Mouse (Mus musculus) forebrain, embryonic 10.5 days (tissue): Measurements from ENCODE around the gene Sult4a1. TPM values are rescaled to one million over a fixed set of nuclear protein-coding genes. Genes with fewer than 3 reads are reported as not detected.
"Not testable (repeated sequence)": the region's sequence is repeated elsewhere in the genome, so short reads cannot be mapped to it uniquely, and the experiment has no call there.

Experiments
- DNase-seq: peaks from one replicate; pipeline ENCODE4 v3.0.0-alpha.2; 2017; ENCODE audit warnings: low spot score; ENCODE audit errors: extremely low spot score
- H3K27ac ChIP-seq: fragments of 300-500 bp; sonication (generic); 2 replicates; pipeline ENCODE4 v1.5.1; 2016; ENCODE audit warnings: mild to moderate bottlenecking
- H3K27me3 ChIP-seq: fragments of 300-500 bp; sonication (generic); 2 replicates; pipeline ENCODE4 v1.6.1; 2016; ENCODE audit warnings: mild to moderate bottlenecking; ENCODE audit not compliant: poor library complexity, severe bottlenecking
- H3K36me3 ChIP-seq: fragments of 300-500 bp; sonication (generic); replicated peaks from 2 replicates; pipeline ENCODE4 v1.6.1; 2016; ENCODE audit warnings: mild to moderate bottlenecking, moderate library complexity
- H3K4me1 ChIP-seq: fragments of 300-500 bp; sonication (generic); 2 replicates; pipeline ENCODE4 v1.6.1; 2016
- H3K4me3 ChIP-seq: fragments of 300-500 bp; sonication (generic); 2 replicates; pipeline ENCODE4 v1.5.1; 2016; ENCODE audit warnings: mild to moderate bottlenecking, moderate library complexity
- H3K9me3 ChIP-seq: fragments of 300-500 bp; sonication (generic); 2 replicates; pipeline ENCODE4 v1.6.1; 2016; ENCODE audit warnings: mild to moderate bottlenecking, moderate library complexity
- WGBS: fragments of 180-500 bp; shearing (Covaris S2); methylation state at CpG from one replicate; pipeline ENCODE4 v1.1.7; 2016; 5-methylcytosine and 5-hydroxymethylcytosine counted together
- polyA plus RNA-seq: library from polyadenylated mRNA; unstranded; fragments of >200 nt; fragmentation: Nextera tagmentation; extraction: Ambion mirVana; gene quantifications from 2 replicates; pipeline ENCODE4 v1.2.1, GENCODE M21; 2016

The Sult4a1 gene
- polyA plus RNA-seq, 1 experiment from 2014 or later = 9.3 TPM

DNA sequence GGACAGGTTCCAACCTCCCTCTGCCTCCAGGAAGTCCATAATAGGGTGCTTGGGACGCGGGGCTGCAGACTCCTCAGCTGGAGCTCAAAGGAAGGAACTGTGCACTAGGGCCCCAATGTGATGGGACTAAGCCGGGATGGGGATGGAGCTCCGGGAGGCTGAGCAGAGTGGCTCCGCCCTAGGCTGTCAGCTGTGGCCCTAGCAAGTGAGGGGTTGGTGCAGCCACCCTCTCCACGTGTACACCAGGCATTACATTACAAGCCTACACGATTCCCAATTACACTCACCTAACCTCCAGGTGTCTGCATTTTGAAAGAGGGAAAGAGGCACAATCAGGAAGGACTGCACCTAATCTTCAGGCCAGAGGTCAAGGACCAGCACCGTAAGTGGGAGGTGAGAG lies 17.5 kb upstream of the Sult4a1 start, which contains the start of gene Pnpla5:
Gene Pnpla5 (minus strand): TSS at position 101 of the 400 bp plus-strand sequence.
- no peak for DNase-seq
- Histone ChIP-seq H3K27me3 (0 out of 2 replicates have a peak, but pooled peaks cover 3% of the 10 kb centered on the region), H3K4me1 (0 out of 2 replicates have a peak, but pooled peaks cover 4% of the 10 kb centered on the region), H3K9me3 (no peaks in the 10 kb centered on the region), H3K4me3 (no peak within 1 kb of the TSS), H3K27ac (no peak within 1 kb of the TSS), H3K36me3 (no peaks in the 10 kb centered on the region)
- 75% methylated on average over 8 of the region's 8 CpGs for WGBS

GRCm38 (mm10) chr15:84121036-84121435 lies 15.5 kb upstream of the Sult4a1 start:
- 0 out of 2 replicates have a peak, but pooled peaks cover 3% of the 10 kb centered on the region for H3K27me3 ChIP-seq
- WGBS = 80% methylated on average over 7 of the region's 7 CpGs
- no peak overlapping the region for H3K4me3 ChIP-seq
- no peaks in the 10 kb centered on the region for H3K4me1 ChIP-seq
- no peak for DNase-seq
- H3K27ac ChIP-seq = no peak overlapping the region
- peaks cover 6% of the 10 kb centered on the region; the same call in 1 of the 2 replicates for H3K9me3 ChIP-seq
- no peaks in the 10 kb centered on the region for H3K36me3 ChIP-seq

- Histone ChIP-seq H3K36me3 (no peaks in the 10 kb centered on the region), H3K4me3 (no peak overlapping the region), H3K4me1 (no peaks in the 10 kb centered on the region), H3K27ac (no peak overlapping the region), H3K9me3 (peaks cover 6% of the 10 kb centered on the region; the same call in 1 of the 2 replicates), H3K27me3 (0 out of 2 replicates have a peak, but pooled peaks cover 3% of the 10 kb centered on the region)
- DNase-seq = peak; percentile 35
- 21% methylated on average over 6 of the region's 6 CpGs for WGBS
Measured at GRCm38 (mm10) chr15:84120612-84121011, 15.1 kb upstream of the Sult4a1 start.

- Histone ChIP-seq H3K4me3 (no peak overlapping the region), H3K27ac (no peak overlapping the region), H3K27me3 (no peaks in the 10 kb centered on the region), H3K9me3 (peaks cover 6% of the 10 kb centered on the region; the same call in 1 of the 2 replicates), H3K36me3 (no peaks in the 10 kb centered on the region), H3K4me1 (no peaks in the 10 kb centered on the region)
- WGBS = 87% methylated on average over 1 of the region's 1 CpGs
- DNase-seq = no peak
Measured at GRCm38 (mm10) chr15:84116466-84116865, 10.9 kb upstream of the Sult4a1 start.

DNA sequence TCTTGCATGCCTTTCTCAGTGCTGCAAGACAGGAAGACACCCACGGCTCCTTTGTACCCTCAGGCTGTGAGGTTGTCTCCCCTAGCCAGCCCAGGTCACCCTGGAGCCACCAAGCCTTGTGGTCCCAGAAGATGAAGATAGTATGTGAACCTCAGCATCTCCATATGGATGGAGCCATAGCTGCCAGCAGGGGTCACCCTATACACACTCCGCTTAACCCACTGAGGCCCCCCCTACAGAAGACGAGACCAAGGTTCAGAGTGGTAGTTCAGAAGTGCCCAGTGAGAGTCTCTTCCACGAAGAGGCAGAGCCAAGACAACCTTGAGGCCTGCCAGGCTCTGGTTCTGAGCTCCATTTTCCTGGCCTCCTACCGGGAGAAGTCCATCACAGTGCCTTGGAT lies 10.2 kb upstream of the Sult4a1 start:
- H3K4me3 ChIP-seq = no peak overlapping the region
- H3K27me3 ChIP-seq = no peaks in the 10 kb centered on the region
- H3K27ac ChIP-seq = no peak overlapping the region
- H3K4me1 ChIP-seq = no peaks in the 10 kb centered on the region
- H3K9me3 ChIP-seq = peaks cover 6% of the 10 kb centered on the region; the same call in 1 of the 2 replicates
- DNase-seq = no peak
- 67% methylated on average over 5 of the region's 5 CpGs for WGBS
- H3K36me3 ChIP-seq = no peaks in the 10 kb centered on the region

DNA sequence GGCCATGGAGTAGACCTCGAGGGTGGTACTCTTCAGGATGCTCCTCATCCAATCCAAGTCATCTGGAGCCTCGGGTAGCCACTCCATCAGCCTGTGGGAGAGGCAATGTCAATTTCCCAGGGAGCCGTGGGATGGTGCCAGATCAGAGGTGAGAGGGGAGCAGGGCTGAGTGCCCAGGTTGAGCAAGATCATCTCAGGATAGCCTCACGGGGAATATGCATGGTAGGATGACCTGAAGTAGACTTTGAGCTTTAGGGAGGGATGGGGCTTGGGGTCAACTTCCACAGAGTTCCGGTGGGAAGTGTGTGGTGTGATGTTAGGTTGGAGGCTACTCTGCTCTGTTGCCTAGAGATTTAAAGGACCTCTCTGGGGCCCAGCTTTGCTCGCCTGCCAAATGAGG lies 8.3 kb upstream of the Sult4a1 start:
- no peak for DNase-seq
- WGBS = 82% methylated on average over 6 of the region's 6 CpGs
- H3K9me3 ChIP-seq = peaks cover 6% of the 10 kb centered on the region; the same call in 1 of the 2 replicates

GRCm38 (mm10) chr15:84108899-84109298 lies 3.3 kb upstream of the Sult4a1 start:
- H3K27ac ChIP-seq = no peak overlapping the region
- peaks cover 45% of the 10 kb centered on the region for H3K27me3 ChIP-seq
- no peak overlapping the region for H3K4me3 ChIP-seq
- WGBS = 8% methylated on average over 13 of the region's 13 CpGs
- DNase-seq = peak; percentile 24
- no peaks in the 10 kb centered on the region for H3K36me3 ChIP-seq
- H3K9me3 ChIP-seq = no peaks in the 10 kb centered on the region
- peaks cover 16% of the 10 kb centered on the region for H3K4me1 ChIP-seq

More for the DNA sequence above, 8.3 kb upstream of the Sult4a1 start:
- Histone ChIP-seq H3K4me3 (no peak overlapping the region), H3K27me3 (no peaks in the 10 kb centered on the region), H3K4me1 (no peaks in the 10 kb centered on the region), H3K27ac (no peak overlapping the region), H3K36me3 (no peaks in the 10 kb centered on the region)

DNA sequence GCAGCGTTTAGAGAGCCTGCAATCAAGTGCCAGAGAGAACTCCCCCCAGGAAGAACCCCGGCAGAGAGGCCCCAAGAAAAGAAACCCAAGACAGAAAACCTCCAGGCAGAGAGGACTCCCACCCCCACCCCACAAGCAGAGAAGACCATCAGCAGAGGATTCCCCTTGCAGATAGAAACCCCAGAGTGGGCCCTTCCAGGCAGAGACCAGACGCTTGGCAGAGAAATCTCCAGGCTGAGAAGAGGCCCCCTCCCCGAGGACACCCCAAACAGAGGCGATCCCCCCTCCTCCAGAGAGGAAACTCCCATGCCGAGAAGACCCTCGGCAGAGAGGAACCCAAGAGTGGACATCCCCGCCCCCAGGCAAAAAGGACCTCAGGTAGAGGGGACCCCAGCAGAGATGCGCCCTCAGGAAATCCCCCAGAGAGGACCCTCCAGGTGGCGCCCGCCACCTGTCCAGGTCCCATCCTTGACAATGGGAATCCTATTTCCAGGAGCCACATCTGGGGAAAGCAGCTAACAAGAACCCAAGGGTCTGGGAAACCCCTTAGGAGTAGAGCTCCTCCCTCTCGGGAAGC lies 458 bp upstream of the Sult4a1 start:
- no peaks in the 10 kb centered on the region for H3K36me3 ChIP-seq
- H3K9me3 ChIP-seq = no peaks in the 10 kb centered on the region
- H3K27ac ChIP-seq = peak overlapping the region; percentile 69; the same call in 1 of the 2 replicates
- H3K4me1 ChIP-seq = peaks cover 16% of the 10 kb centered on the region
- no peak for DNase-seq
- H3K4me3 ChIP-seq = peak overlapping the region; percentile 66
- WGBS = 13% methylated on average over 12 of the region's 12 CpGs
- H3K27me3 ChIP-seq = peaks cover 57% of the 10 kb centered on the region

GRCm38 (mm10) chr15:84104626-84105025 lies 928 bp downstream of the Sult4a1 start:
- peak overlapping the region; percentile 66 for H3K4me3 ChIP-seq
- 74% methylated on average over 7 of the region's 7 CpGs for WGBS
- peaks cover 57% of the 10 kb centered on the region for H3K27me3 ChIP-seq
- no peak for DNase-seq
- H3K4me1 ChIP-seq = peaks cover 16% of the 10 kb centered on the region
- H3K27ac ChIP-seq = no peak overlapping the region
- no peaks in the 10 kb centered on the region for H3K9me3 ChIP-seq
- H3K36me3 ChIP-seq = no peaks in the 10 kb centered on the region

DNA sequence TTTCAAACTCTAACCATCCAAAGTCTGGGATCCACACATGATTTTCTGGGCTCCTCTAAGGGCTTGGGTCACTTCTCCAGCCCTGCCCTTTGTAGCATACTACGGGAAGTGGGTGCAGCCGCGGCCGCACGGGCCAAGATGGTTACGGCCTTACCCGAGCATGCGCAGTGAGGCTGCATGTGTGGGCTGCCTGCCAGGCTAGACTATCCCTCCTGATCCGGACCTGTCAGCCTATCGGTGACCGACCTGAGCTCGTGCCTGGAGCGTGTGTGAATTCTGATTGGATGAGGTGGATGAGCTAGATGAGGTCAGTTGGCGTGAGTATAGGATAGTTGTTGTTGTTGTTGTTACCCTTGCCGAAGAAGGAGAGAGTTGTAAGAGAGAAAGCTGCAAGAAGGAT lies 8.0 kb downstream of the Sult4a1 start:
- H3K9me3 ChIP-seq, H3K4me3 ChIP-seq, H3K36me3 ChIP-seq, H3K4me1 ChIP-seq, H3K27me3 ChIP-seq, H3K27ac ChIP-seq, DNase-seq: not testable (repeated sequence)
- WGBS = 91% methylated on average over 15 of the region's 15 CpGs

- H3K4me3 ChIP-seq = no peak overlapping the region
- whole genome bisulfite sequencing = 89% methylated on average over 8 of the region's 8 CpGs
- no peak for DNase-seq
- H3K9me3 ChIP-seq = no peaks in the 10 kb centered on the region
- no peak overlapping the region for H3K27ac ChIP-seq
- H3K27me3 ChIP-seq = no peaks in the 10 kb centered on the region
- no peaks in the 10 kb centered on the region for H3K36me3 ChIP-seq
- H3K4me1 ChIP-seq = no peaks in the 10 kb centered on the region; the same call in 1 of the 2 replicates
Measured at GRCm38 (mm10) chr15:84096051-84096450, 9.5 kb downstream of the Sult4a1 start.

DNA sequence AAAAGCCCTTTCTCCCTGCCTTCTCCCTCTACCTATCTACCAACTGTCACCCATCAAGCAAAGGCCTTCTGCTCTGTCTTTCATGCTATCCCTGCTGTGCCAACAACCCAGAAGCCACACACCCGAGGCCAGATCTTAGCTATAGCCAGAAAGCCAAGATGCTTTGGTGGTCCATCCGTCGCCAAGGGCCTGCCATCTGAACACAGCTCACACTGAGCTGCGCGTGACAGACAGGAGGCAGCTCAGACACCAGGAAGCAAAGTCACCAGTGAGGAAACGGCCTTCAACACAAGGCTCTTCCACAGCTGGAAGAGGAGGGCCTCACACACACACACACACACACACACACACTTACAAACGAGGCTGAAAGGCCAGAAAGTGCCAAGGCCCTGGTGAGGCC lies 10.6 kb downstream of the Sult4a1 start:
- 78% methylated on average over 7 of the region's 7 CpGs for WGBS
- H3K9me3 ChIP-seq = no peaks in the 10 kb centered on the region
- H3K4me1 ChIP-seq = no peaks in the 10 kb centered on the region; the same call in 1 of the 2 replicates
- H3K27me3 ChIP-seq = no peaks in the 10 kb centered on the region
- DNase-seq = no peak
- no peaks in the 10 kb centered on the region for H3K36me3 ChIP-seq
- no peak overlapping the region for H3K27ac ChIP-seq
- H3K4me3 ChIP-seq = no peak overlapping the region

GRCm38 (mm10) chr15:84086775-84087174 lies 18.8 kb downstream of the Sult4a1 start:
- H3K4me1 ChIP-seq = peaks cover 11% of the 10 kb centered on the region
- no peak for DNase-seq

More at GRCm38 (mm10) chr15:84086775-84087174, 18.8 kb downstream of the Sult4a1 start:
- Histone ChIP-seq H3K27ac (no peak overlapping the region), H3K9me3 (no peaks in the 10 kb centered on the region), H3K36me3 (no peaks in the 10 kb centered on the region), H3K4me3 (no peak overlapping the region), H3K27me3 (no peaks in the 10 kb centered on the region)
- 57% methylated on average over 9 of the region's 9 CpGs for WGBS
